In the genomic region with DNA sequence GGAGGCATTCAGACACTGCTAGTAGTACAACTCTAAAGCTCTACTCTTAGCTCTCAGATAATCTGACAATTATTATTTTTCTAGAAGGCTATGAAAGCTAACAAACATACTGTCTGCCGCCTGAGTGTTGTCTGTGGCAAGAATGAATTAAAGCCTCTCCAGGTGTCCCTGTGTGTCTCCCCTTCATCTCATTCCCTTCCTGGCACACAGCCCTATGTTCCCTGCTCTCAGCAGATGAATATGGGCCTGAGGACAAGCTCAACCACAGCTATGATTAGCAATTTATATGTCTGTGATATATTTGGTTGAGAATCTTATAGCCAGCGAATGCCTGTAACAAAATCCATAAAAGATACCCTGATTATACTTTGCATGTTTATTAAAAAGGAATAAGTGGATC, we compare ENCODE assay signal across 14 mouse cellular contexts.
"Had no signal": no experiment of that assay in that cellular context is flagged by ENCODE, and none has a peak within 500 bp of the region (broad histone marks: within the 10 kb centered on the region; RNA-seq: fewer than 3 reads in every experiment).

No protein-coding gene starts in this region.

- H3K27me3 ChIP-seq: liver, embryonic 15.5 days; stomach, embryonic 15.5 days had no signal

- H3K4me3 ChIP-seq: layer of hippocampus, adult 2 months; limb, embryonic 10.5 days; liver, embryonic 15.5 days; stomach, embryonic 15.5 days had no signal

- ATAC-seq: lung, postnatal 0 days had no signal

- H3K4me1 ChIP-seq: limb, embryonic 10.5 days; liver, embryonic 15.5 days; stomach, embryonic 15.5 days had no signal

- H3K9me3 ChIP-seq: limb, embryonic 10.5 days; liver, embryonic 15.5 days; stomach, embryonic 15.5 days had no signal

- DNase-seq: kidney, adult 18-20 months; kidney, postnatal 10 days; kidney, postnatal 4 days; lung, adult 2 months; lung, postnatal 36 days; right cerebral cortex, postnatal 14 days; thymus, adult 2 months; thymus, postnatal 25 days had no signal

- H3K9ac ChIP-seq: liver, embryonic 15.5 days; stomach, embryonic 15.5 days had no signal

- H3K36me3 ChIP-seq: limb, embryonic 10.5 days; liver, embryonic 15.5 days; stomach, embryonic 15.5 days had no signal

- H3K27ac ChIP-seq: layer of hippocampus, adult 2 months; limb, embryonic 10.5 days; liver, embryonic 15.5 days; stomach, embryonic 15.5 days had no signal

- H3K4me2 ChIP-seq: liver, embryonic 11.5 days; liver, embryonic 15.5 days; stomach, embryonic 15.5 days had no signal
